Mouse (Mus musculus) liver, embryonic 16.5 days (tissue): Measurements from ENCODE around the gene Akap3. TPM values are rescaled to one million over a fixed set of nuclear protein-coding genes. Genes with fewer than 3 reads are reported as not detected.
A peak's percentile ranks its signal among the peaks of the same experiment; 100 is the strongest.

ENCODE experiments used
- ATAC-seq: fragments of 200-750 bp; cut with Nextera tagmentation; 2 replicates; pipeline ENCODE4 v1.8.0; 2017; ENCODE audit warnings: low read depth, mild to moderate bottlenecking, moderate number of reproducible peaks, moderate library complexity
- H3K27ac ChIP-seq: fragments of 300-500 bp; sonication (generic); 2 replicates; pipeline ENCODE4 v1.5.1; 2014; ENCODE audit warnings: mild to moderate bottlenecking, low read length
- H3K27me3 ChIP-seq: fragments of 300-500 bp; sonication (generic); 2 replicates; pipeline ENCODE4 v1.6.1; 2014; ENCODE audit warnings: low read depth, low read length, mixed read lengths; ENCODE audit not compliant: control insufficient read depth, insufficient read depth
- H3K36me3 ChIP-seq: fragments of 300-500 bp; sonication (generic); 2 replicates; pipeline ENCODE4 v1.6.1; 2014; ENCODE audit warnings: mild to moderate bottlenecking; ENCODE audit not compliant: control insufficient read depth, insufficient read depth
- H3K4me1 ChIP-seq: fragments of 300-500 bp; sonication (generic); 2 replicates; pipeline ENCODE4 v1.6.1; 2014; ENCODE audit warnings: low read depth, low read length, mixed read lengths; ENCODE audit not compliant: control insufficient read depth
- H3K4me2 ChIP-seq: fragments of 300-500 bp; sonication (generic); 2 replicates; pipeline ENCODE4 v1.6.1; 2014; ENCODE audit warnings: low read depth, low read length, mixed read lengths
- H3K4me3 ChIP-seq: fragments of 300-500 bp; sonication (generic); 2 replicates; pipeline ENCODE4 v1.5.1; 2014; ENCODE audit warnings: low read depth, mild to moderate bottlenecking, low read length
- H3K9ac ChIP-seq: fragments of 300-500 bp; sonication (generic); 2 replicates; pipeline ENCODE4 v1.6.1; 2014; ENCODE audit warnings: low read depth, low read length
- H3K9me3 ChIP-seq: fragments of 300-500 bp; sonication (generic); replicated peaks from 2 replicates; pipeline ENCODE4 v1.6.1; 2016; ENCODE audit warnings: low read length; ENCODE audit not compliant: control insufficient read depth
- WGBS: fragments of 180-500 bp; shearing (Covaris S2); extraction: QIAGEN DNeasy Blood & Tissue Kit; methylation state at CpG from one replicate; pipeline ENCODE4 v1.1.7; 2014; ENCODE audit not compliant: insufficient replicate concordance; 5-methylcytosine and 5-hydroxymethylcytosine counted together
- polyA plus RNA-seq: library from polyadenylated mRNA; unstranded; fragments of >200 nt; fragmentation: Nextera tagmentation; extraction: Ambion mirVana; gene quantifications from 2 replicates; pipeline ENCODE4 v1.2.1, GENCODE M21; 2015

Akap3 gene
- polyA plus RNA-seq: not detected in 2 replicates

GRCm38 (mm10) chr6:126852881-126853280 lies at the start of gene Akap3:
TSS of gene Akap3 (plus strand) at chr6:126853098.
- H3K4me2 ChIP-seq: no peak within 1 kb of the TSS
- no peak for ATAC-seq
- no peaks in the 10 kb centered on the region for H3K9me3 ChIP-seq
- no peak within 1 kb of the TSS for H3K9ac ChIP-seq
- H3K4me1 ChIP-seq: peaks cover 9% of the 10 kb centered on the region
- H3K4me3 ChIP-seq: no peak within 1 kb of the TSS
- no peaks in the 10 kb centered on the region for H3K36me3 ChIP-seq
- H3K27me3 ChIP-seq: no peaks in the 10 kb centered on the region
- no peak within 1 kb of the TSS for H3K27ac ChIP-seq

DNA sequence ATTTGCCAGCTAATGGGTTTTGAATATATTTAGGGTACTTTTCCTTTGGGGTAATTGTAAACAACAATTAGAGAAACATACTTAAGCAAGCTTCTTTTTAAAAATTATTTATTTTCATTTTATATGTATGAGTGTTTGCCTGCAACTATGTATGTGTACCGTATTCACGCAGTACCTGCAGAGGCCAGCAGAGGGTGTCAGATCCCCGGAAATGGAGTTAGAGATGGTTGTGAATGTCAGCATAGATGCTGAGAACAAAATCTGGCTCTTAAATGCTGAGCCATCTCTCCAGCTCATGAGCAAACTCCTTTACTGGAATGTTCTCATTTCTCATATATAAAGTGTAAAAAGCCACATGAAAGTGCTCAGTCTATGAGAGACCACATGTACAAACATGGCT lies 46.1 kb upstream of the Akap3 start:
- Histone ChIP-seq H3K36me3 (no peaks in the 10 kb centered on the region), H3K4me3 (no peak overlapping the region), H3K9me3 (no peaks in the 10 kb centered on the region), H3K4me1 (no peaks in the 10 kb centered on the region), H3K9ac (no peak overlapping the region), H3K27me3 (no peaks in the 10 kb centered on the region), H3K4me2 (no peak overlapping the region), H3K27ac (no peak overlapping the region)
- WGBS: 70% methylated on average over 3 of the region's 3 CpGs
- ATAC-seq: no peak

- H3K27ac ChIP-seq: no peak overlapping the region
- H3K9me3 ChIP-seq: no peaks in the 10 kb centered on the region
- WGBS: 23% methylated on average over 4 of the region's 4 CpGs
- H3K4me1 ChIP-seq: no peaks in the 10 kb centered on the region
- H3K4me3 ChIP-seq: no peak overlapping the region
- H3K4me2 ChIP-seq: no peak overlapping the region
- H3K27me3 ChIP-seq: no peaks in the 10 kb centered on the region
- peak; percentile 39; the same call in 1 of the 2 replicates for ATAC-seq
- H3K9ac ChIP-seq: no peak overlapping the region
- no peaks in the 10 kb centered on the region for H3K36me3 ChIP-seq
These were observed 44.8 kb upstream of the Akap3 start for GRCm38 (mm10) chr6:126808134-126808533.

DNA sequence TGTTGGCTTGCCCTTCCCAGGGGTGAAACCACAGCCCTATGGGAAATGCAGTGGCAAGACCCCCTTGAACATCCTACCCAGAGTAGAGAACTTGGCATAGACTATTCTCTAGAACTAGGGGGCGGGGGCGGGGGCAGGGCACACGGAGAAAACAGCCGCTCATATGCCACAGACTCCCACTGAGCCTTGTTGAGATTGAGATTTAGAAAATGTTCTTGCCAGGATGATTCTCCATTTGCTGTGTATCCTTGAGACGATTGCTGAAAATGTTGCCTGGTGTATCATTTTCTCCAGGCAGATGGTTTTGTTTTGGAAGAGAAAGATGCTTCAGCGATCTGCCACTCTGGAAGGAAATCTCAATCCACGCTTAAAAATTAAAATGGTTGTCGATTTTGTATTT lies 44.3 kb upstream of the Akap3 start:
- no peak for ATAC-seq
- H3K9ac ChIP-seq: no peak overlapping the region
- no peak overlapping the region for H3K4me2 ChIP-seq
- no peaks in the 10 kb centered on the region for H3K27me3 ChIP-seq
- H3K27ac ChIP-seq: no peak overlapping the region
- no peaks in the 10 kb centered on the region for H3K4me1 ChIP-seq
- WGBS: 63% methylated on average over 8 of the region's 8 CpGs
- H3K36me3 ChIP-seq: no peaks in the 10 kb centered on the region
- no peak overlapping the region for H3K4me3 ChIP-seq
- H3K9me3 ChIP-seq: no peaks in the 10 kb centered on the region

DNA sequence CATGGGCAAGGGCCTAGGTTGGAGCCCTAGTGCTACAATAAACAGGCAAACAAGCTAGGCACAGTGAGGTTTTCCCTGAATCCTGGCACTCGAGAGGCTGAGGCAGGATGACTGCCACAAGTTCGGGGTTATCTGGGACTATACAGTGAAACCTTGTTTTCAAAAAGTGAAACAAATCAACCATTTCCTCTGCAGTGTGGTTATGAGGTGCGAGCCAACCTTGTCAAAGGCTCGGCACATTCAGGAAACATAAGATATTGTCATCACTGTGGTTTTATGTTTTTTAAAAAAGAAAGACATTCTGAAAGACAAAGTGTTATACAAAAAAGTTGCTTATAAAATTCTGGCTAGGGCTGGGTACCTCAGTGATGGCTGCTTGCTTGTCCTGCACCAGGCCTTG lies 41.4 kb upstream of the Akap3 start:
- no peak overlapping the region for H3K9ac ChIP-seq
- no peak overlapping the region for H3K4me2 ChIP-seq
- H3K9me3 ChIP-seq: no peaks in the 10 kb centered on the region
- 36% methylated on average over 4 of the region's 4 CpGs for WGBS
- no peak overlapping the region for H3K4me3 ChIP-seq
- H3K27ac ChIP-seq: no peak overlapping the region
- H3K27me3 ChIP-seq: no peaks in the 10 kb centered on the region
- no peak for ATAC-seq
- H3K36me3 ChIP-seq: no peaks in the 10 kb centered on the region
- H3K4me1 ChIP-seq: no peaks in the 10 kb centered on the region

DNA sequence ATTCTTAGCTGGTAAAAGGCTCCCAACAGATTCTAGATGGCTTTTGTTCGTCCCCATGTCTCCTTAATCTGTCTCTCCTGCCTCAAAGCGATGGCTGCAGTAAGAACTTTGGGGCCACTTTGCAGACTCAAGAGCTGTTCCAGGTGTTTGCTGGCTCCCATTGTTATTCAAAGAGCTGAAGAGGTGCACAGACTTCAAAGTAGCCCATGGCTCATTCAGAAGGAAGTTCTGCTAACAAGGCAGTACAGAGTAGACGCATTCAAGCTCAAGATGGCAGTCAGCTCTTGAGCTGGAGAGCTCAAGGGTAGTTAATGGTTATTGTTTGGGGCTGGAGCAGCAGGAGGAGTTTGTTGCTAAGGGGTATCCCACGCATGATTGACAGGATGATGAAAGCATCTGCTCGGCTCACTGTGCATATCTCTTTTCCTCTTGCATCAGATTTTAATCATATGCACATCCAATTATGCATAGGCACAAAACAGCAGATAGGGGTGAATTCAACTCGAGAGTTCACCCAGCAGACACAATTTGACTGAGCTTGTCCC lies 37.6 kb upstream of the Akap3 start:
- 52% methylated on average over 6 of the region's 6 CpGs for WGBS
- Histone ChIP-seq H3K4me1 (no peaks in the 10 kb centered on the region), H3K36me3 (no peaks in the 10 kb centered on the region; the same call in 1 of the 2 replicates), H3K9me3 (no peaks in the 10 kb centered on the region), H3K4me2 (no peak overlapping the region), H3K9ac (no peak overlapping the region), H3K4me3 (no peak overlapping the region), H3K27ac (no peak overlapping the region), H3K27me3 (no peaks in the 10 kb centered on the region)
- no peak for ATAC-seq

- Histone ChIP-seq H3K4me1 (no peaks in the 10 kb centered on the region), H3K27ac (no peak overlapping the region), H3K4me3 (no peak overlapping the region), H3K9ac (no peak overlapping the region), H3K9me3 (no peaks in the 10 kb centered on the region), H3K4me2 (no peak overlapping the region), H3K27me3 (no peaks in the 10 kb centered on the region), H3K36me3 (peaks cover under 1% of the 10 kb centered on the region; the same call in 1 of the 2 replicates)
- no peak for ATAC-seq
- WGBS: 74% methylated on average over 8 of the region's 8 CpGs
These were observed 36.6 kb upstream of the Akap3 start for GRCm38 (mm10) chr6:126816338-126816737.

DNA sequence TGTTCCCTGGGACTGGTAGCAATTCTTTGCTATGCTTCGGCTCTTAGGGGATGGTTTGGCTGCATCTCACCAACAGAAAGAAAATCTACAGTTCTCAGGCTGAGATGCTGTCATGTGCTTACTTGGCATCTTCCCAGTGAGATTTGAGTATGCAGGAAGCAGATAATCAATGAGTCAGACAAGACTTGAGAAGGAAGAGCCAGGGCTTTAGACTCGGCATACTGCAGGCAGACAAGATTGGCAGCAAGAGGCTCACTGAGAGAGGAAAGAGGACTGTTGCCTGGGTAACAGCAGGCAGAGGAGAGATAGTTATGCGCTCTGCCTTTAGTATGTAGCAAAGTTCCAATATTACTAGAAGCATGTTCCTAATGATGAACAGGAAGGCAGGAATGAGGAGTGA lies 29.8 kb upstream of the Akap3 start:
- Histone ChIP-seq H3K4me1 (no peaks in the 10 kb centered on the region), H3K27me3 (no peaks in the 10 kb centered on the region), H3K36me3 (peaks cover 16% of the 10 kb centered on the region), H3K4me2 (no peak overlapping the region), H3K27ac (no peak overlapping the region), H3K9ac (no peak overlapping the region), H3K4me3 (no peak overlapping the region), H3K9me3 (no peaks in the 10 kb centered on the region)
- ATAC-seq: no peak
- 71% methylated on average over 3 of the region's 3 CpGs for WGBS

DNA sequence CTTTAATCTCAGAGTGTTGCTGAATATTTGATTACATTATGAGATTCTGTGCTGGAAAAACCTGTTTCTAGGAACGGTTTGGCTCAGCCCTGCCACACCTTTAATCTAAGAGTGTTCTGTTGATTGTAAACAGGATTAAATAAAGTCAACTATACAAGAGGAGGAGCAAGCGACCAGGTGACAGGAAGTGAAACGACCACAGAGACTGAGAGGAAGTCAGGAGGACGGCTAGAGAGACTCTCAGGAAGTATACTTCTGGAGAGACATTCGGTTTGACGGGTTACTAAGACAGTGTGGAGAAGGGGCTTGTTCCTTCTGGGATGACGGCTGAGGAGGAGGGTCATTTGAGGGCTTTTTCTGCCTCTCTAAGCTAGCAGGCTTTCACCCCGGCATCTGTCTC lies 16.3 kb upstream of the Akap3 start:
- ATAC-seq: no peak
- no peak overlapping the region for H3K4me2 ChIP-seq
- H3K9me3 ChIP-seq: no peaks in the 10 kb centered on the region
- no peak overlapping the region for H3K9ac ChIP-seq
- H3K4me3 ChIP-seq: no peak overlapping the region
- no peaks in the 10 kb centered on the region for H3K4me1 ChIP-seq
- H3K27ac ChIP-seq: no peak overlapping the region
- WGBS: 47% methylated on average over 8 of the region's 8 CpGs
- H3K27me3 ChIP-seq: no peaks in the 10 kb centered on the region
- H3K36me3 ChIP-seq: peaks cover 27% of the 10 kb centered on the region
